Mouse (Mus musculus) erythroblast, adult 5-6 weeks (primary cell): Measurements from ENCODE around the gene Ulk3. TPM values are rescaled to one million over a fixed set of nuclear protein-coding genes. Genes with fewer than 3 reads are reported as not detected.

Experiments
- ATAC-seq: replicated peaks from 2 replicates; pipeline ENCODE4 v1.8.0; 2016; ENCODE audit warnings: moderate number of reproducible peaks, mild to moderate bottlenecking, moderate TSS enrichment, inconsistent platforms; ENCODE audit not compliant: poor library complexity, low FRiP score, severe bottlenecking
- total RNA-seq, 2 experiments: library from RNA; stranded (forward) in 1 of 2; stranded (reverse) in 1 of 2; fragments of 150-400 nt in 1 of 2; fragments of 200-764, 138-1000 nt in 1 of 2; gene quantifications; 2 replicates each; pipeline versions ENCODE4 v1.2.3 to v1.2.4; 2015 to 2017; ENCODE audit warnings: low replicate concordance in 2 of 2

Ulk3 gene
- total RNA-seq, 2 experiments from 2014 or later: not detected

- ATAC-seq: peak; percentile 53
These were observed 51.1 kb downstream of the Ulk3 start for GRCm38 (mm10) chr9:57640384-57640783.

GRCm38 (mm10) chr9:57641022-57641421 lies 51.8 kb downstream of the Ulk3 start:
- ATAC-seq: no peak

- no peak for ATAC-seq
These were observed 52.7 kb downstream of the Ulk3 start for GRCm38 (mm10) chr9:57641775-57642550.

- 0 out of 2 replicates have a peak, but pooled peaks have one; percentile 22 for ATAC-seq
These were observed 54.1 kb downstream of the Ulk3 start for GRCm38 (mm10) chr9:57643169-57643855.

- peak; percentile 50 for ATAC-seq
These were observed 54.6 kb downstream of the Ulk3 start for GRCm38 (mm10) chr9:57643856-57644180.

GRCm38 (mm10) chr9:57644442-57644943 lies 55.2 kb downstream of the Ulk3 start:
- ATAC-seq: no peak

- ATAC-seq: peak; percentile 76
These were observed 56.0 kb downstream of the Ulk3 start for GRCm38 (mm10) chr9:57644944-57645893.

Other genes starting within 250 kb of the Ulk3 start
- gene Ppcdc, start 149.3 kb upstream of the Ulk3 start, total RNA-seq (2015; ENCODE audit: low replicate concordance): 1.3 and 4.8 TPM in 2 replicates
- 4.3 and 5.4 TPM in 2 replicates for gene Ppcdc, start 149.3 kb upstream of the Ulk3 start, total RNA-seq (2017; ENCODE audit: low replicate concordance)
- gene Scamp5, start 121.4 kb upstream of the Ulk3 start, total RNA-seq (2015; ENCODE audit: low replicate concordance): 1.0 TPM in 1 of 2 replicates, not detected in the other
- 0.14 and 0.17 TPM in 2 replicates for gene Scamp5, start 121.4 kb upstream of the Ulk3 start, total RNA-seq (2017; ENCODE audit: low replicate concordance)
- gene Rpp25, start 85.4 kb upstream of the Ulk3 start, total RNA-seq (2015; ENCODE audit: low replicate concordance): not detected in 2 replicates
- not detected in 2 replicates for gene Rpp25, start 85.4 kb upstream of the Ulk3 start, total RNA-seq (2017; ENCODE audit: low replicate concordance)
- 134 and 146 TPM in 2 replicates for gene Cox5a, start 68.2 kb upstream of the Ulk3 start, total RNA-seq (2015; ENCODE audit: low replicate concordance)
- 23.7 and 45.9 TPM in 2 replicates for gene Cox5a, start 68.2 kb upstream of the Ulk3 start, total RNA-seq (2017; ENCODE audit: low replicate concordance)
- gene Fam219b, start 51.9 kb upstream of the Ulk3 start, total RNA-seq (2015; ENCODE audit: low replicate concordance): 0.19 and 0.42 TPM in 2 replicates
- 4.2 and 4.7 TPM in 2 replicates for gene Fam219b, start 51.9 kb upstream of the Ulk3 start, total RNA-seq (2017; ENCODE audit: low replicate concordance)
- gene Mpi, start 36.7 kb upstream of the Ulk3 start, total RNA-seq (2015; ENCODE audit: low replicate concordance): 2.7 and 12.9 TPM in 2 replicates
- 2.8 and 5.9 TPM in 2 replicates for gene Mpi, start 36.7 kb upstream of the Ulk3 start, total RNA-seq (2017; ENCODE audit: low replicate concordance)
- 25.4 and 27.0 TPM in 2 replicates for gene Scamp2, start 28.5 kb upstream of the Ulk3 start, total RNA-seq (2015; ENCODE audit: low replicate concordance)
- gene Scamp2, start 28.5 kb upstream of the Ulk3 start, total RNA-seq (2017; ENCODE audit: low replicate concordance): 13.1 and 13.7 TPM in 2 replicates
- gene Cplx3, start 16.8 kb downstream of the Ulk3 start, total RNA-seq (2015; ENCODE audit: low replicate concordance): not detected in 2 replicates
- 0.34 TPM in 1 of 2 replicates, not detected in the other for gene Cplx3, start 16.8 kb downstream of the Ulk3 start, total RNA-seq (2017; ENCODE audit: low replicate concordance)
- gene Lman1l, start 31.3 kb downstream of the Ulk3 start, total RNA-seq (2015; ENCODE audit: low replicate concordance): not detected in 2 replicates
- not detected in 2 replicates for gene Lman1l, start 31.3 kb downstream of the Ulk3 start, total RNA-seq (2017; ENCODE audit: low replicate concordance)
- 31.6 and 44.6 TPM in 2 replicates for gene Csk, start 64.2 kb downstream of the Ulk3 start, total RNA-seq (2015; ENCODE audit: low replicate concordance)
- 12.1 and 40.8 TPM in 2 replicates for gene Csk, start 64.2 kb downstream of the Ulk3 start, total RNA-seq (2017; ENCODE audit: low replicate concordance)
- not detected in 2 replicates for gene Cyp1a2, start 94.3 kb downstream of the Ulk3 start, total RNA-seq (2015; ENCODE audit: low replicate concordance)
- not detected in 2 replicates for gene Cyp1a2, start 94.3 kb downstream of the Ulk3 start, total RNA-seq (2017; ENCODE audit: low replicate concordance)
- gene Cyp1a1, start 98.5 kb downstream of the Ulk3 start, total RNA-seq (2015; ENCODE audit: low replicate concordance): not detected in 2 replicates
- not detected in 2 replicates for gene Cyp1a1, start 98.5 kb downstream of the Ulk3 start, total RNA-seq (2017; ENCODE audit: low replicate concordance)
- 2.9 and 3.3 TPM in 2 replicates for gene Edc3, start 119.1 kb downstream of the Ulk3 start, total RNA-seq (2015; ENCODE audit: low replicate concordance)
- gene Edc3, start 119.1 kb downstream of the Ulk3 start, total RNA-seq (2017; ENCODE audit: low replicate concordance): 1.5 and 6.7 TPM in 2 replicates
- 234 and 296 TPM in 2 replicates for gene Clk3, start 176.4 kb downstream of the Ulk3 start, total RNA-seq (2015; ENCODE audit: low replicate concordance)
- 403 and 420 TPM in 2 replicates for gene Clk3, start 176.4 kb downstream of the Ulk3 start, total RNA-seq (2017; ENCODE audit: low replicate concordance)
- 1.9 and 4.6 TPM in 2 replicates for gene Arid3b, start 247.3 kb downstream of the Ulk3 start, total RNA-seq (2015; ENCODE audit: low replicate concordance)
- 2.5 TPM in 2 replicates for gene Arid3b, start 247.3 kb downstream of the Ulk3 start, total RNA-seq (2017; ENCODE audit: low replicate concordance)